Mouse (Mus musculus) heart, adult 2 months (tissue): ENCODE measurements around the gene Armc8.

Experiments used
- CTCF ChIP-seq: fragments of 200-600 bp; IDR thresholded peaks from 2 replicates; pipeline ENCODE4 v1.8.1; 2022; ENCODE audit warnings: antibody characterized with exemption, mild to moderate bottlenecking, moderate library complexity
- POLR2A ChIP-seq: fragments of 200-500 bp; IDR thresholded peaks from 2 replicates; pipeline ENCODE4 v1.6.1; 2011; ENCODE audit warnings: mild to moderate bottlenecking, low read depth, low read length, control low read depth; ENCODE audit not compliant: insufficient read depth

GRCm38 (mm10) chr9:99446259-99446658 lies 122.4 kb downstream of the Armc8 start:
- TF ChIP-seq CTCF (no peak), POLR2A (no peak)
